Mouse (Mus musculus) adrenal gland, postnatal 25 days (tissue): ENCODE measurements around the gene Timm23. TPM values are rescaled to one million over a fixed set of nuclear protein-coding genes. Genes with fewer than 3 reads are reported as not detected.
A peak's percentile ranks its signal among the peaks of the same experiment; 100 is the strongest.
"Not testable (repeated sequence)": the region's sequence is repeated elsewhere in the genome, so short reads cannot be mapped to it uniquely, and the experiment has no call there.

ENCODE experiments used
- DNase-seq: peaks from one replicate; pipeline ENCODE4 v3.0.0; 2021; ENCODE audit warnings: mixed read lengths
- total RNA-seq: library from RNA; stranded (reverse); gene quantifications from 2 replicates; pipeline ENCODE4 v1.2.3, GENCODE M21; 2021

The Timm23 gene
- total RNA-seq, 1 experiment from 2014 or later, result 121 TPM

- DNase-seq, result peak; percentile 74
These were observed 36.2 kb downstream of the Timm23 start for GRCm38 (mm10) chr14:32165278-32166061.

DNA sequence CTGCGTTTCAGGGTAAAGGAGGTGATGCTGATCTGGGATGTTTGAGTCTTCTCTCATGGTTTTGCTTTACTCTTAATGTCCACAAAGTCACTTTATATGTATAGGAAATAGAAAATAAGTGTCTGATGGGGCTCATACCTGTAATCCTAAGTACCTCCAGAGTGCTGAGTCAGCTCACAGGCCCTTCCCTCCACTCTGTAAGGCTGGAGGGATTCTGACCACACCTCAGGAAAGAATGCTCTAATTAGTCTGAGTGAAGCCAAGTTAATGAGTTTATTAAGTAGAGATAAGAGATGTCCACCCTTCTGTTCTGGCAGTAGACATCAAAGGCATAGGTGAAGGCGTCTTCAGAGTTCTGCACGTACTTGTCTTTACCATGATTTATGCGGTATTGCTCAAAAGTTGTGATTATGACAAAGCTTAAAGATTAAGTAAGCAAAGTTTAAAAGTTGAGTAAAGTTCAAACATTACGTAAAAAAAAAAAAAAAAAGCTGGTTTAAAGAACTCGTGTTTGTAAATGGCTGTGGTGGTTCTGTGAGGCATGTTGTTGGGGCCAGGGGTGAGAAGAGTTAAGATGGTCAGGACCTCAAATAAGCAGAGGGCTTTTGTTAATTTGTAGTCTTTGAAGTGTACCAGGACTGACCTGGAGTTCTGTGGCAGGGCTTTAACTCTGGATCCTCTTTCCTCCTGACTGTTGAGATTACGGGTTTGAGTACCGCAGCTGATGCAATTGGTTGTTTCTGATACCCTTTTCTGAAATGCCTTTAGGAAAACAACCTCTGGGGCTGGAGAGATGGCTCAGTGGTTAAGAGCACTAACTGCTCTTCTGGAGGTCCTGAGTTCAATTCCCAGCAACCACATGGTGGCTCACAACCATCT is 37.3 kb downstream of the Timm23 start:
- DNase-seq, result no peak

GRCm38 (mm10) chr14:32163203-32163888 is 38.4 kb downstream of the Timm23 start:
- DNase-seq, result no peak

DNA sequence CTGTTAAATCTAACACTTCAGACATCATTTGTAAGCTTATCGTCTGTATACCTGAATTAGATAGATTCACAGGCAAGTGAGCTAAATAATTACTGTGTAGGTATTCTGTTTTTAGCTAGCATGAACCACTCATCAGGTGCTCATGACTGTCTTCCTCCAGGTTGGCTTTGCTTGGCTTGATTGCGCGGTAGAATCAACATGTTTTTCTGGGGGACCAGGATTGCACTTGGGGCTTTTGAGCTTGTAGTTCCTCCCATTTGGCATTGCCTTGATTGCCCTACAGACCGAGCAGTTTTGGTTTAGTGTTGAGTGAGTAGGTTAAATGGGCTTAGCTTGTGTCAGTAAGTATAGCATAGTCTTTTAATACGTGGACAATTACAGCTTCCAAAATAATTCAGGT is 39.5 kb downstream of the Timm23 start:
- no peak for DNase-seq

DNA sequence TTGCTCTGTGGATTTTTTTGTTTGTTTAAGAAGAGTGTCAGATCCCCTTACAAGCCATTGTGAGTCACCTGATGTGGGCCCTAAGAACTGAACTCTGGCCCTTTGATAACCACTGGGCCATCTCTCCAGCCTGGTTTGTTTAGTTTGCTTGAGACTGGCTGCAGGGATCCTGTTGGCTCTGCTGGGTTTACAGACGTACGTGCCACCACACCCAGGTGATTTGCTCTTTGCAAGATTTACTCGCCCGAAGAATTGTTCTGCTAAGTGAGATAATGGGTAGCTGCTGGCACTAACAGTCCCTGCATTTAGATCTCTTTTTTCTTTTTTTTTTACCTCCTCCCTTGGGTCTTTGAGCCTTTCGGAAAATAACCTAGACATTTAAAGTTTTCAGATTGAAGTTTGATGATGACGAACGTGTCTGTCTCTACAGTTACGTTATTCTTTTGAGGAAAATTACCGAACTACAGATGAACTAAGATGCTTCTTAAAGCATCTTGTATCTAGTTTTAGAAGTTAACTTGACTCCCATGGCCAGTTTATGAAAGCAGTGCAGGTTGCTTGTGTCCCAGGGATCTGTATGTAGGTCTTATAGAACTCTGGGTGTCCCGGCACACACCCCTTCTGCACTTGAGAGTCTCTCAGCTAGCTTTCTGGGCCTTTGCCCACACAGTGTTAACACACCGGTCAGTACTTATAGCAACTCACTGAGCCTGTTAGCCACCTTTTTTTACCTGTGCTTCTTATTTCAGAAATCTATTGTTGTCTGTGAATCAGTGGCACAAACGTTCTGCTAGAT is 40.4 kb downstream of the Timm23 start:
- no peak for DNase-seq

DNA sequence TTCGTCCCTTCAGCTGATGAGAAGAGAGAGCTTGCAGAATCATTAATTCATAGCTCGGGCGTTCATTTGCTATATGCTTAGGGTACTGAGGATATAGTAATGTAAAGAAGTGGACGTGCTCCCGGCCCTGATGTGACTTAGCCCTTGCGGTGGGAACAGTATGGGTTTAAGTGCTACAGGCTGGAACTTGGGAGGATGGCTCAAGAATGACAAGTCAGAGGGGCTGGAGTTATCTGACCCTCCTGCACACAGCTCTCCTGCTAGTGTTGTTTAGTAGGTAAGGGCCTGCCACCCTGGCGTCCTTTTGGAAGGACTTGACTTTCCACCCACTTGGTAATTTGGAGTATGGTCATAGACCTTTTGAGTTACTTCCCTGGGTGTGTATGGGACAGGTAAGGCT is 41.1 kb downstream of the Timm23 start:
- no peak for DNase-seq

GRCm38 (mm10) chr14:32159690-32160246 is 41.9 kb downstream of the Timm23 start, which contains the start of gene Ncoa4:
Gene Ncoa4, plus strand, starts transcription at chr14:32159865.
- DNase-seq, result peak; percentile 98

GRCm38 (mm10) chr14:32159150-32159670 is 42.5 kb downstream of the Timm23 start:
- no peak for DNase-seq

DNA sequence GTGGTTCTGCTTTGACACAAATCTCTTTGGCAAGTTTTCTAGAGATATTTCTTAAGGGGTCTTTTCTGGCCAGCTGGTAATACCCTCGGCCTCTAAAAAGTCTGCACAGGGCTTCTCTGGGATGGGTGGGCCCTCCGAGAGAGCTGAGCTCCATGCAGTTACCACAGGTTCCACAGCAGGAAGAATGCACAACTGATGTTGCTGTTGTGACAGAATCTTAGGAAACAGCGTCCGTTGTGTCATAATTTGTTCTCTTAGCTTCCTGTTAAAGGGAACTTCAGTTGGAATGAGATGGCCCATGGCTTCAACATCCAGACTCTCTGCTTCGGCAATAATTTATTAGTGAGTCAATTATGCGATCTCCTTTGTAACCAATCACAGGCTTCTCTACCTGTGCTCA is 46.9 kb downstream of the Timm23 start:
- DNase-seq, result no peak

DNA sequence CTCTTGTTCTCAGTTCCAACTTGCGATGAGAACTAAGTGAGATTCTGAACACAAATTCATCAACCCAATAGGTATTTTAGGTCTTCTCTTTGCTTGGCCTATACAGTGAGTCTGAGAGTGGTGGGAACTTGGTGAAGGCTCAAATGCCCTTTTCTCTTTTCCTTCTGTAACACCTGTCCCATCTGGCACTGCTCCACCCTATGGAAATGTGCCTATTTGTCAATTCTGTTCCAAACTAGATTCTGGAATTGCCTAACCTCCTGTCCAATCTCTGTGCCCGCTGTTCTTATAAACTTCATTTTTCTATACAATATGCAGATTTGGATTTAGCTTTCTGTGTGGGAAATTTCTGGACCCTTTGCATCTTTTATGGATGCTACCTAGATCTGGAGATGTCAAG is 48.5 kb downstream of the Timm23 start:
- no peak for DNase-seq

GRCm38 (mm10) chr14:32152243-32152965 is 49.3 kb downstream of the Timm23 start:
- no peak for DNase-seq

DNA sequence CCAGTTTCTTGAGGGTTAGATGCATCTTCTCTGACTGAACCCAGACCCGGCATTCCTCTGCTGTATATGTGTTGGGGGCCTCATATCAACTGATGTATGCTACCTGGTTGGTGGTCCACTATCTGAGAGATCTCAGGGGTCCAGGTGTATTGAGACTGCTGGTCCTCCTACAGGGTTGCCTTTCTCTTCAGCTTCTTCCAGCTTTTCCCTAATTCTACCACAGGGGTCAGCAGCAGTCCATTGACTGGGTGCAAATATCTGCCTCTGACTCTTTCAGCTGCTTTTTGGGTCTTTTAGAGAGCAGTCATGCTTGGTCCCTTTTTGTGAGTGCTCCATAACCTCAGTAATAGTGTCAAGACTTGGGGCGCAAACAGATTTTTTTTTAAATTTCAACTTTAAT is 50.8 kb downstream of the Timm23 start:
- no peak for DNase-seq

- DNase-seq, result no peak
These were observed 55.1 kb downstream of the Timm23 start for GRCm38 (mm10) chr14:32146578-32146977.

DNA sequence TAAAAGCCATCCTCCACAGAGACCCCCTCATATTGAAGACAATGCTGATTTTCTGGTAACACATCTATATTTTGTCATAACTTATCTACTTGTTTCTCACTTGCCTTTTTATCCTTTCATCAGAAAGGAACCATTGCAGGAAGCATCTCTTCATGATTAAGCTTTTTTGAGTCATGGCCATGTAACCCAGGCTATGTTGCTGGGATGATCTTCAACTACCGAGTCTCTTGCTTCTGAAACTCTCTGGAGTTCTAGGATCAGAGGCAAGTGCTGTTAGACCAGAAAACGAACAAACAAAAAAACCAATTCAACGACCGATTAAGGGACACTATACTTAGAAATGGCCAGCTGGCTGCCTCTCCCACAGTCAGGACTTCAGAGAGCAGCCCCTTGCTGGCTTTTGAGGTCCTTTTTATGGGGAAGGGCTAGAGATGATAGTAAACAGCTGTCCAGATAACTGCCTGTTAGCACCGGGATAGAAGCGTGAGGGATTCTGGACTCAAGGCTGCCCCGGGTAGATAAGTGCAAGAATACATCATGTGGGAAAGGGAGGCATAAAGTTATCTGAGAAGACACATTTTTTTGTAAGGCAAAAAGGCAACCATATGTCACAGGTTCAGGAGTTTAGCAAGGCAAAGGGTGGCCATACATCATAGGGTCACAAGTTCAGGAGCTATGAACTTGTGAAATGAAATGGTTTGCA is 55.7 kb downstream of the Timm23 start:
- no peak for DNase-seq

- no peak for DNase-seq
These were observed 56.3 kb downstream of the Timm23 start for GRCm38 (mm10) chr14:32145401-32145800.

- no peak for DNase-seq
These were observed 57.0 kb downstream of the Timm23 start for GRCm38 (mm10) chr14:32144734-32145133.

DNA sequence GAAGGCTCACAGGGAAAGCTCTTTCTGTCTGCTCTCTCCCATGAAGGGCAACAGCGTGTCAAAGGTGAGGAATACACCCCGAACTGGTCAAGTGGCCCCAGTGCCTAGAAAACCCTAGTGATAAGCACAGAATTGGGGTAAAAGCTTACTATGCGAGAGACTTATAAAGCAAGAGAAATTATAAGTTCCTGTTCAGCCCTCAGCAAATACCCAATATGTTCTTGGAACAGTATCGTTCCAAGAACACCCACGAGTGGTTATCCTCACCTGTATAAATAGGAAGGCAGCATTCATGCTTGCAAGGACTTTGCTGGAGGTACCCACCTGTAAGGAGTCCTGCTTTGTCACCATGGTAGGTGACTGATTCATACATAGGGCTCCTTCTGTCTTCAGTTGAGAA is 60.0 kb downstream of the Timm23 start, which contains the start of gene Msmb:
Gene Msmb (plus strand): TSS at position 301 of the 400 bp plus-strand sequence.
- no peak for DNase-seq

DNA sequence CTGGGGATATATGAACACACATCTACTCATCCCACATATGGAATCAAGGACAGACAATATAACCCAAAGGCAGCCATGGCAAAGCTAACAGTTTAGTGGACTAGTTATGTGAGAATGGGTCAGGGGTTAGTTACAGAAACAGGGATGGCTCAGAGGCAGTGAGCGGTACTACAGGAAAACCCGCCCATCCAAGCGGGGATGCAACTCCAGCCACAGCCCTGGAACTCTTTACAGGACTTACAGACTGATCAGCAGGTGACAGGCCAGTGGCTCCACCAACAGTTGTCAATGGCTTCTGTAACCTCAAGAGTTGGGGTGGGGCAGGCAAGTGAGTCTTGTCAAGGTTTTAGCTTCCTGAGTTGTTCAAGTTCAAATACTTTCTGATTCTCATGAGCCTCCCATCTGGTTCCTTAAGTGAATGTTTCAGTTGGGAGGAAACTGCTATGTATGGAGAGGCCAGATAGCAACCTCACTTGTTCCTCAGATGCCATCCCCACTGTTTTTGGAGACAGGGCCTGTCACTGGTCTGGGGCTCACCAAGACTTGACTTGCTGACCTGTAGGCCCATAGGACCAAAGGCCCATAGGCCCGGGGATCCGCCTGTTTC is 61.2 kb downstream of the Timm23 start:
- DNase-seq, result no peak

DNA sequence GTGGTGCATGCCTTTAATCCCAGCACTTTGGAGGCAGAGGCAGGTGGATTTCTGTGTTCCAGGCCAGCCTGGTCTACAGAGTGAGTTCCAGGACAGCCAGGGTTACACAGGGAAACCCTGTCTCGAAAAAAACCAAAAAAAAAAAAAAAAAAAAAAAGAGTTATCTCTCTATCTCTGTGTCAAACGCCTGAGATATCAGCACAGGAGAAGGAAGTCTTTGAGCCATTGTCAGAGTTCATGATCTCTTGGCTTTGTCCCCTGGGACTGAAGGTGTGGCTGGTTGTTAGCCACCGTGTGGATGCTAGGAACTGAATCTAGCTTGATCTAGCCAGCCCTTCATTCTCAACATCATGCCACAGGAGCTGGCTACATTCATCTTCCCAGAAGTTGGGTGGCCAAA is 65.2 kb downstream of the Timm23 start:
- DNase-seq, result not testable (repeated sequence)
